Mouse (Mus musculus) gastrocnemius, adult 2 months (tissue): ENCODE measurements at regions not wholly inside any gene's neighbourhood (a gene's known extent, or its start where the extent isn't known, plus 50 kb on each side); places are given as distances from the start of the nearest gene placed in this dataset.
"Not testable (repeated sequence)": the region's sequence is repeated elsewhere in the genome, so short reads cannot be mapped to it uniquely, and the experiment has no call there.

ENCODE experiments used
- DNase-seq: peaks from one replicate; pipeline ENCODE4 v3.0.0; 2022
- H3K27ac ChIP-seq: fragments of 200-600 bp; 2 replicates; pipeline ENCODE4 v1.8.1; 2022; ENCODE audit warnings: mild to moderate bottlenecking
- H3K4me3 ChIP-seq: fragments of 200-600 bp; 2 replicates; pipeline ENCODE4 v1.8.1; 2022; ENCODE audit warnings: mild to moderate bottlenecking, moderate library complexity
- CTCF ChIP-seq: fragments of 200-600 bp; IDR thresholded peaks from 2 replicates; pipeline ENCODE4 v1.8.1; 2022; ENCODE audit warnings: antibody characterized with exemption, mild to moderate bottlenecking, moderate library complexity
- intact Hi-C: fragments of 180-260 bp; cut with DNase I; formaldehyde crosslinking; loops from one replicate; pipeline ENCODE4 v1.15.1; 2025

- no peak for TF ChIP-seq CTCF
- H3K27ac ChIP-seq: no peak overlapping the region
- intact Hi-C loops: no loop called here
- no peak for DNase-seq
- no peak overlapping the region for H3K4me3 ChIP-seq
Observed at GRCm38 (mm10) chr9:94131367-94131766, 406.5 kb downstream of the 1190002N15Rik start.

- peak; percentile 73 for DNase-seq
- TF ChIP-seq CTCF: no peak
- intact Hi-C loops: no loop called here
- no peak overlapping the region for H3K4me3 ChIP-seq
- H3K27ac ChIP-seq: no peak overlapping the region
Observed at GRCm38 (mm10) chr9:94116961-94117360, 420.9 kb downstream of the 1190002N15Rik start.

- H3K4me3 ChIP-seq, H3K27ac ChIP-seq, DNase-seq, intact Hi-C loops: not testable (repeated sequence)
Observed at GRCm38 (mm10) chr9:94107701-94108100, 430.2 kb downstream of the 1190002N15Rik start.

- TF ChIP-seq CTCF: no peak
- no peak for DNase-seq
- Histone ChIP-seq H3K4me3 (no peak overlapping the region), H3K27ac (no peak overlapping the region)
- intact Hi-C loops: no loop called here
Observed at GRCm38 (mm10) chr9:94104669-94105068, 433.2 kb downstream of the 1190002N15Rik start.

- Histone ChIP-seq H3K4me3 (no peak overlapping the region), H3K27ac (no peak overlapping the region)
- no peak for TF ChIP-seq CTCF
- DNase-seq: no peak
- intact Hi-C loops: no loop called here
Observed at GRCm38 (mm10) chr9:94101958-94102357, 435.9 kb downstream of the 1190002N15Rik start.

- TF ChIP-seq CTCF: no peak
- no peak for DNase-seq
- intact Hi-C loops: no loop called here
- H3K27ac ChIP-seq: no peak overlapping the region
- no peak overlapping the region for H3K4me3 ChIP-seq
Observed at GRCm38 (mm10) chr9:94094800-94095199, 443.1 kb downstream of the 1190002N15Rik start.

- intact Hi-C loops: no loop called here
- H3K27ac ChIP-seq: no peak overlapping the region
- DNase-seq: no peak
- no peak overlapping the region for H3K4me3 ChIP-seq
- TF ChIP-seq CTCF: no peak
Observed at GRCm38 (mm10) chr9:94091658-94092225, 446.1 kb downstream of the 1190002N15Rik start.

GRCm38 (mm10) chr9:94089759-94090158 lies 448.1 kb downstream of the 1190002N15Rik start:
- no peak for DNase-seq
- no peak for TF ChIP-seq CTCF
- intact Hi-C loops: no loop called here
- no peak overlapping the region for H3K27ac ChIP-seq
- H3K4me3 ChIP-seq: no peak overlapping the region

- Histone ChIP-seq H3K4me3 (no peak overlapping the region), H3K27ac (no peak overlapping the region)
- no peak for DNase-seq
- intact Hi-C loops: no loop called here
- TF ChIP-seq CTCF: no peak
Observed at GRCm38 (mm10) chr9:94083629-94084411, 454.1 kb downstream of the 1190002N15Rik start.

GRCm38 (mm10) chr9:94074904-94075303 lies 463.0 kb downstream of the 1190002N15Rik start:
- H3K4me3 ChIP-seq: no peak overlapping the region
- TF ChIP-seq CTCF: no peak
- DNase-seq: no peak
- no peak overlapping the region for H3K27ac ChIP-seq
- intact Hi-C loops: no loop called here

- Histone ChIP-seq H3K27ac (no peak overlapping the region), H3K4me3 (no peak overlapping the region)
- no peak for DNase-seq
- intact Hi-C loops: no loop called here
- TF ChIP-seq CTCF: no peak
Observed at GRCm38 (mm10) chr9:94067121-94067520, 470.8 kb downstream of the 1190002N15Rik start.

- no peak overlapping the region for H3K4me3 ChIP-seq
- no peak overlapping the region for H3K27ac ChIP-seq
- intact Hi-C loops: no loop called here
- DNase-seq: no peak
- TF ChIP-seq CTCF: no peak
Observed at GRCm38 (mm10) chr9:94053229-94053628, 484.7 kb downstream of the 1190002N15Rik start.

GRCm38 (mm10) chr9:94047845-94048244 lies 490.0 kb downstream of the 1190002N15Rik start:
- no peak for DNase-seq
- Histone ChIP-seq H3K4me3 (no peak overlapping the region), H3K27ac (no peak overlapping the region)
- intact Hi-C loops: no loop called here
- TF ChIP-seq CTCF: no peak
